ENCODE assay signal across 25 mouse cellular contexts in genomic region chr3:10070070-10070469, GRCm38 (mm10). TPM values are rescaled to one million over a fixed set of nuclear protein-coding genes. Genes with fewer than 3 reads are reported as not detected.
DNase-seq lines count a peak whose midpoint lies in the region; ATAC-seq lines count a peak whose summit lies in the region.
"Had no signal": no experiment of that assay in that cellular context is flagged by ENCODE, and none has a peak within 500 bp of the region (broad histone marks: within the 10 kb centered on the region; RNA-seq: fewer than 3 reads in every experiment).

No protein-coding gene starts in this region.

- no peaks in the 10 kb centered on the region for H3K4me1 ChIP-seq in heart, embryonic 10.5 days
- no peaks in the 10 kb centered on the region for H3K4me1 ChIP-seq in hindbrain, embryonic 13.5 days (replicated peaks)
- H3K4me1 ChIP-seq: embryonic facial prominence, embryonic 13.5 days; embryonic facial prominence, embryonic 15.5 days; forebrain, embryonic 10.5 days; forebrain, embryonic 12.5 days had no signal

- no peak overlapping the region for H3K27ac ChIP-seq in heart, embryonic 10.5 days
- H3K27ac ChIP-seq in hindbrain, embryonic 13.5 days = no peak overlapping the region
- H3K27ac ChIP-seq: embryonic facial prominence, embryonic 13.5 days; embryonic facial prominence, embryonic 15.5 days; forebrain, embryonic 10.5 days; forebrain, embryonic 12.5 days had no signal

- no peak overlapping the region for H3K9ac ChIP-seq in hindbrain, embryonic 13.5 days
- H3K9ac ChIP-seq: embryonic facial prominence, embryonic 13.5 days; embryonic facial prominence, embryonic 15.5 days; forebrain, embryonic 12.5 days had no signal

- no peak overlapping the region for H3K4me3 ChIP-seq in heart, embryonic 10.5 days
- no peak overlapping the region for H3K4me3 ChIP-seq in hindbrain, embryonic 13.5 days
- H3K4me3 ChIP-seq: embryonic facial prominence, embryonic 13.5 days; embryonic facial prominence, embryonic 15.5 days; erythroblast, embryonic 14.5 days; forebrain, embryonic 10.5 days; forebrain, embryonic 12.5 days had no signal

- H3K27me3 ChIP-seq in heart, embryonic 10.5 days (ENCODE audit: insufficient read depth, poor library complexity, severe bottlenecking) = no peaks in the 10 kb centered on the region
- H3K27me3 ChIP-seq in hindbrain, embryonic 13.5 days = no peaks in the 10 kb centered on the region
- H3K27me3 ChIP-seq: embryonic facial prominence, embryonic 13.5 days; embryonic facial prominence, embryonic 15.5 days; forebrain, embryonic 12.5 days had no signal

- H3K4me2 ChIP-seq in hindbrain, embryonic 13.5 days = no peak overlapping the region
- H3K4me2 ChIP-seq: embryonic facial prominence, embryonic 13.5 days; embryonic facial prominence, embryonic 15.5 days; forebrain, embryonic 12.5 days had no signal

- H3K9me3 ChIP-seq in heart, embryonic 10.5 days = no peaks in the 10 kb centered on the region
- H3K9me3 ChIP-seq in hindbrain, embryonic 13.5 days = no peaks in the 10 kb centered on the region
- H3K9me3 ChIP-seq: embryonic facial prominence, embryonic 13.5 days; embryonic facial prominence, embryonic 15.5 days; forebrain, embryonic 10.5 days; forebrain, embryonic 12.5 days; G1E had no signal

- DNase-seq in heart, adult 11 months = peak; percentile 34
- DNase-seq in heart, embryonic 10.5 days (ENCODE audit: low spot score) = no peak
- DNase-seq in NIH3T3 (ENCODE audit: low read depth) = peak; percentile 28
- peak; percentile 7 for DNase-seq in brain, adult 2 months (ENCODE audit: low read depth, low spot score)
- DNase-seq in right cerebral cortex, postnatal 36 days (ENCODE audit: low spot score in 2 of 2) = no peak
- DNase-seq: adrenal gland, adult 8-10 months; adrenal gland, postnatal 14 days; adrenal gland, postnatal 36 days; cerebellum, adult 11 months; cerebellum, adult 18-20 months; cerebellum, adult 8-10 months; cerebellum, adult 9-11 months; cerebellum, postnatal 14 days; cerebellum, postnatal 36 days; embryo, embryonic 11 days had no signal

- no peak for ATAC-seq in hindbrain, embryonic 13.5 days (ENCODE audit: low FRiP score)
- ATAC-seq: activated CD4-positive, CD25-positive, alpha-beta regulatory T cell, adult 4 months; forebrain, embryonic 14.5 days; forebrain, embryonic 16.5 days had no signal

- no peaks in the 10 kb centered on the region for H3K36me3 ChIP-seq in heart, embryonic 10.5 days
- H3K36me3 ChIP-seq in hindbrain, embryonic 13.5 days = no peaks in the 10 kb centered on the region
- H3K36me3 ChIP-seq: embryonic facial prominence, embryonic 13.5 days; embryonic facial prominence, embryonic 15.5 days; forebrain, embryonic 10.5 days; forebrain, embryonic 12.5 days; G1E had no signal

RNA-seq across cellular contexts. Expression of gene Gm9833, which starts 17.8 kb away (rescaled TPM):
- polyA plus RNA-seq in heart, embryonic 10.5 days (2016; fragmentation: Nextera tagmentation; extraction: Ambion mirVana) = 2.8 and 3.1 TPM in 2 replicates
- polyA plus RNA-seq in hindbrain, embryonic 13.5 days (2015; fragmentation: Nextera tagmentation; extraction: Ambion mirVana) = 6.8 and 7.6 TPM in 2 replicates

Comparison
In these comparisons a context has a peak if more than half of its experiments do, and no peak if none do; other contexts are left out.
1. DNase-seq: peak in heart, adult 11 months (single experiment), NIH3T3 (single experiment) and brain, adult 2 months (single experiment); none in heart, embryonic 10.5 days (single experiment) and right cerebral cortex, postnatal 36 days (0 of 2).